Mouse (Mus musculus) liver, postnatal 0 days (tissue): ENCODE data around the gene Ahsa1.

Source experiments
- CTCF ChIP-seq: sonication (generic); IDR thresholded peaks from 2 replicates; pipeline ENCODE4 v1.5.1; 2016; ENCODE audit warnings: antibody characterized with exemption, low read depth
- EP300 ChIP-seq: IDR thresholded peaks from 2 replicates; pipeline ENCODE4 v1.6.1; 2016; ENCODE audit warnings: antibody characterized with exemption, low read depth, mild to moderate bottlenecking

DNA sequence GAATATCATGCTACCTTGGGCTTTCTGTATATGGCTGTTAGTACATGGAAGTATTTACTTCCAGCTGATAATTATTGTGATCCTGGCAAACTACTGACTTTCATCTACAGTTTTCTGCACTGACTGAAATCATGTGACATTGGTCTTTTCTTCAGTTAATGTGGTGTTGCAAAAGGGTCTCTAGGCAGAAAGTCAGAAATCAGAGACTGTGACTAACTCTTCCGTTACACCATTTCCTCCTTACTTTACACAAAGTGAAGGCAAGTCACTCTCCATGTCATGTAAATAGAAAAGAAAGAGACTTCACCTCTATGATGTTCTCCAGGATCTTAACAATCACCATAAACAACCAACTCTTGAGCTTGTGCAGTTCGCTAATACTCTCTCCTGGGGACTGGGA, 36.6 kb upstream of the Ahsa1 start:
- TF ChIP-seq CTCF (no peak), EP300 (no peak)
